In genomic region chr10:37014274-37015107, GRCm38 (mm10) we compare ENCODE assay signal across 8 mouse cellular contexts. TPM values are rescaled to one million over a fixed set of nuclear protein-coding genes. Genes with fewer than 3 reads are reported as not detected.
DNase-seq lines count a peak whose midpoint lies in the region; ATAC-seq and TF ChIP-seq lines count a peak whose summit lies in the region.

No protein-coding gene starts in this region.

- DNase-seq in 416B (ENCODE audit: low read depth) = peak; percentile 77
- no peak for DNase-seq in Patski (ENCODE audit: low read depth, low spot score)
- peak; percentile 84 to 85 for DNase-seq in cerebellum, postnatal 10 days
- DNase-seq in frontal cortex, postnatal 14 days (ENCODE audit: low spot score in 2 of 2) = peak; percentile 13 to 63
- peak; percentile 54 for DNase-seq in kidney, adult 18-20 months
- peak; percentile 67 for DNase-seq in neural tube, embryonic 10.5 days (ENCODE audit: extremely low spot score, low spot score)
- DNase-seq in thymus, postnatal 0 days (ENCODE audit: low spot score) = peak; percentile 74

- H3K9ac ChIP-seq in limb, embryonic 12.5 days (replicated peaks) = no peak overlapping the region

- WGBS in limb, embryonic 12.5 days = 53% methylated on average over 8 of the region's 8 CpGs

- no peaks in the 10 kb centered on the region for H3K27me3 ChIP-seq in Patski
- no peaks in the 10 kb centered on the region for H3K27me3 ChIP-seq in limb, embryonic 12.5 days

- H3K4me2 ChIP-seq in limb, embryonic 12.5 days = no peak overlapping the region

- H3K4me3 ChIP-seq in limb, embryonic 12.5 days (replicated peaks) = no peak overlapping the region

- in situ Hi-C loops in Patski (cut with MboI; ENCODE audit: low pct_unique_long_range_greater_than_20kb) = no loop called here

- TF ChIP-seq CTCF in Patski (IDR thresholded peaks at IDR 0.05) = peak; percentile 70

- H3K36me3 ChIP-seq in limb, embryonic 12.5 days = no peaks in the 10 kb centered on the region

- no peak for ATAC-seq in Patski
- ATAC-seq in limb, embryonic 12.5 days (ENCODE audit: insufficient number of reproducible peaks, insufficient read depth, low FRiP score, low TSS enrichment, low read depth) = peak; percentile 78

- POLR2A ChIA-PET in Patski (lab: Charles Lee) = no interaction called here

- no peaks in the 10 kb centered on the region for H3K4me1 ChIP-seq in limb, embryonic 12.5 days (replicated peaks)

- H3K9me3 ChIP-seq in limb, embryonic 12.5 days = no peaks in the 10 kb centered on the region

- H3K27ac ChIP-seq in limb, embryonic 12.5 days = no peak overlapping the region

- CTCF ChIA-PET in Patski (lab: Charles Lee) = interaction anchor here (1.1 to 1.7 kb wide), 6 partner anchors 9 to 1834 kb away, joined by 3 to 9 read pairs (median 4); no protein-coding TSS in a partner anchor

RNA-seq across cellular contexts. Expression of gene Hdac2, which starts 40.1 kb away (rescaled TPM):
- polyA plus RNA-seq in Patski (2021) = 149 TPM
- polyA plus RNA-seq in limb, embryonic 12.5 days (2016; fragmentation: Nextera tagmentation; extraction: Ambion mirVana) = 366 and 381 TPM in 2 replicates
- polyA plus RNA-seq in thymus, postnatal 0 days (2015; fragmentation: Nextera tagmentation; extraction: Ambion mirVana) = 177 and 197 TPM in 2 replicates
